Mouse (Mus musculus): ENCODE data around the gene Lamc3. TPM values are rescaled to one million over a fixed set of nuclear protein-coding genes. Genes with fewer than 3 reads are reported as not detected.
"Not testable (repeated sequence)": the region's sequence is repeated elsewhere in the genome, so short reads cannot be mapped to it uniquely, and the experiment has no call there.

Lamc3 gene
- polyA plus RNA-seq, 1 experiment = 19.5 TPM

DNA sequence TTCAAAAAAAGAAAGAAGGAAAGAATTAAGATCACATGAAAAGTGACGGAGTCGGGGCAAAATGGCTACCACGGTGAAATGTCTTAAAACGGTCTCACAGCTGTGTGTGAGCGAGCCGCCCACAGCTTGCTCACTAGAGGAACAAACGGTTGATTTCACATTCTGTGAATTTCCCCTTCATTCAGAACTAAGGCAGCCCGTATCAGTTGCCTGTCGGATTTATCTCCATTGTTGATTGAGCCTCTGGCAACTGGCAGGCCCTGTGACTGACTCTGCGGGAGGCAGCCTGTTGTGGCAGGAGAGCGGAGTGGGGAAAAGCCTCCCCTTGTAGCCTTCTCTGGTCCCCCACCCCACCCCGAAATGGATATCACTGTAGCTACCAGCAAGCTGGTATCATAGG is 10.6 kb upstream of the Lamc3 start:
- DNase-seq (ENCODE audit: low read depth) = no peak

- no peak for DNase-seq (ENCODE audit: low read depth)
Observed at GRCm38 (mm10) chr2:31878610-31879009, 8.5 kb upstream of the Lamc3 start.

- DNase-seq (ENCODE audit: low read depth) = no peak
Observed at GRCm38 (mm10) chr2:31880868-31881267, 6.2 kb upstream of the Lamc3 start.

GRCm38 (mm10) chr2:31883061-31883460 is 4.0 kb upstream of the Lamc3 start:
- DNase-seq (ENCODE audit: low read depth) = no peak

DNA sequence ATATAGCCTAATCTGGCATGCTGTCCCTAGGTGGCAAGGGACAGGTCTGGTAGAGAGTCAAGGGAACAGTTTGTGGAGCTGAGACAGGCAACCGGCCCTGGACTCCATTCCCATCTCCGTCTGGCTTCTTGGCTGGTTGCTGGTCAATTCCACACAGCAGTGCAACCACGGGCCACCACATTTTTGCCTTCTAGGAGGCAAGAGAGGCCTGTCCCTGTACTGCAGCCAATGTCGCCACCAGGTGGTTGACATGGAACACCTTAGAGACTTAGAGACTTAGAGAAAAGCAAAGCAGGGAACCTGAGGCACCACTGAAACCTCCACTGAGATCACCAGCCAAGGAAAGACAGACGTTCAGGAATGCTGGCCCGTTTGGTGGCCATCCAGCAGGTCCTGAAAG is 2.3 kb upstream of the Lamc3 start:
- DNase-seq (ENCODE audit: low read depth) = no peak

DNA sequence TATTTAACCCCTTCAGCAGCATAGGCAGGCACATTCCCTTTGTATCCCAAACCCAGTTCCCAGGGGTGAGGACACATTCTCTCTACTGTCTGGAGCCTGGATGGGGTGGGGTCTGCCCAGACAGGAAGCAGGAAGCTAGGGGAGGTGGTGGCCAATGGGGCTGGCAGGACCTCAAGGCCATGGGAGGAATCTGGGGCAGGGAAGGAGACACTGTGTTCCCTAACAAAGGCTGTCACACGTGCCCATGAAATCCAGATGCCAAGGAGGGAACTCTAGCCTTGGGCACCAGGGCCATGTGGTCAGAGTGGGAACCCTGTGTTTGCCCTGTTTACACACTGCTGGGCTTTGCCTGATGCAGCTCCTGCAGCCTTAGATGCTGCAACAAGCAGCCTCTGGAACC is 1.8 kb downstream of the Lamc3 start:
- DNase-seq (ENCODE audit: low read depth) = no peak

- no peak for DNase-seq (ENCODE audit: low read depth)
Observed at GRCm38 (mm10) chr2:31891219-31891618, 4.1 kb downstream of the Lamc3 start.

DNA sequence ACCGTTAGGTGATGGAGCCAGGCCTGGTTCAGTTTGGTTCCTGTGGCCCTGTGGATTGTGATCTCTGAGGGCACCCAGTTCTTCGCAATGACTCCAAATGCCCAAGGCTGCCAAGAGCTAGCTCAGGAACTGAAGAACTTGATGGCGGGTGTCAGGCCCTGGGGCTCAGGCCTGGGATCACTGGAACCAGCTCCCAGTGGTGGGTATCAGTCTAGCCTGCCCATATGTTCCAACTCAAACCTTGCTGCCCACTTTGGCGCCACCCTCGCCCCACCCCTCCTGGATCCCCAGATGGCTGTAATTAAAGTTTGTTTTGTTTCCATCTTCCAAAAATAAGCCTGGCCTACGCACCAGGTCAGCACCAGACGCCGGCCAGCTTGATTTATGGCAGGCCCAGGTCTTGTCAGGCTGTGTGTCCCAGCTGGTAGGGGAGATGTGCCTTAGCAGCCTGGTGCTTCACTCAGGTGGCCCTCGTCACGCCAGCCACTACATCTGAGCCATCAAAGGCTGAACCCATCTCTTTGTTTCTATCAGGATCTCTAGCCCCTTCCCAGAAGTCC is 6.1 kb downstream of the Lamc3 start:
- DNase-seq (ENCODE audit: low read depth) = no peak

- DNase-seq (ENCODE audit: low read depth) = no peak
Observed at GRCm38 (mm10) chr2:31894221-31894870, 7.3 kb downstream of the Lamc3 start.

- DNase-seq (ENCODE audit: low read depth) = no peak
Observed at GRCm38 (mm10) chr2:31900932-31901331, 13.8 kb downstream of the Lamc3 start.

DNA sequence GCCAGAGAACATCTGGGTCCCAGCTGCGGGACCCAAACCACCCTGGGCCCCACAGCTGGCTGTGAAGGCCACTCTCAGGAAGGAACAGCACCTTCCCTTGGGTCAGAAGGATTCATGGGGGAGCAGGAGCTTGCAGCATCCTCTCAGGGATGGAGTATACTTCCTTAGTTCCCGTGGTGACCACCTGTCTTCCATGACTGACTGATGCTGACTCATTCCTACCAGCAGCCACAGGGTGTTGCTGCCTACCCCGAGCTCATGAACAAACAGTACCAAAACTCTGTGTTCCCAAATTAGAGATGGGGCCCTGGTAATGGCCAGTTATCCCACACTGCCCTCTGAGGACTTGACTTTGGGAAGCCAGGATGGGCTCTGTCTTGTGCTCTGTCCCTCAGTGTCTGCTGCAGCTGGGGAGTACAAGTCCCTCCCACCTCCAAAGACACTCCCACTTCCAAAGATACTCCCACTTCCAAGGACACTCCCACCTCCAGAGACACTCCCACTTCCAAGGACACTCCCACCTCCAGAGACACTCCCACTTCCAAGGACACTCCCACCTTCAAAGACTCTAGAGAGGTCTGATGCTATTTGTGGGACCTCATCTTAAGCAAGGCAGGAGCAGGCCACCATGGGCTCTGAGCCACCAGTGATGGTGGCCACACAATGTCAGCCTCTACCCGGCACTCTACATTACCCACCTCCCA is 14.7 kb downstream of the Lamc3 start:
- no peak for DNase-seq (ENCODE audit: low read depth)

- DNase-seq (ENCODE audit: low read depth) = peak; percentile 34
Observed at GRCm38 (mm10) chr2:31904089-31904488, 17.0 kb downstream of the Lamc3 start.

DNA sequence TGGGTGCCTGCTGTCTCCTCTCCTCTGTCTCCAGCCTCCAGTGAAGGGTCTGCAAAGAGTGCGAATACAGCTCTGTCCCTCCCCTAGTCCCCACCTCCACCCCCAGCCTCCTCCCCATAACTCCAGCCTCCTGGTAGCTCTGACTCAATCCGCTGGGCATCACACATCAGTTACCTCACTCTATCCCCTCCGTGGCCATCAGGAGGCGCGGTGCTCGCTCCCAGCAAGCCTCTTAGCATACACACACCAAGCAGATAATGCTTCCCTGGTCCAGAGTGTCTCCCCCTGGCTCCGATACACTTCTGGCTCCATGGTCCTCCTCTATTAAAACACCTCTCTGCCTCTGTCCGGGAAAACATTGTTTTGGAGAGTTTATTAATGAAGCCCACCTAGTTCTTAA is 17.5 kb downstream of the Lamc3 start:
- DNase-seq (ENCODE audit: low read depth) = no peak

GRCm38 (mm10) chr2:31905682-31906081 is 18.6 kb downstream of the Lamc3 start:
- DNase-seq (ENCODE audit: low read depth) = no peak

GRCm38 (mm10) chr2:31906407-31906806 is 19.3 kb downstream of the Lamc3 start:
- no peak for DNase-seq (ENCODE audit: low read depth)

GRCm38 (mm10) chr2:31912575-31912974 is 25.5 kb downstream of the Lamc3 start:
- no peak for DNase-seq (ENCODE audit: low read depth)

GRCm38 (mm10) chr2:31914213-31914612 is 27.1 kb downstream of the Lamc3 start:
- DNase-seq (ENCODE audit: low read depth) = not testable (repeated sequence)

DNA sequence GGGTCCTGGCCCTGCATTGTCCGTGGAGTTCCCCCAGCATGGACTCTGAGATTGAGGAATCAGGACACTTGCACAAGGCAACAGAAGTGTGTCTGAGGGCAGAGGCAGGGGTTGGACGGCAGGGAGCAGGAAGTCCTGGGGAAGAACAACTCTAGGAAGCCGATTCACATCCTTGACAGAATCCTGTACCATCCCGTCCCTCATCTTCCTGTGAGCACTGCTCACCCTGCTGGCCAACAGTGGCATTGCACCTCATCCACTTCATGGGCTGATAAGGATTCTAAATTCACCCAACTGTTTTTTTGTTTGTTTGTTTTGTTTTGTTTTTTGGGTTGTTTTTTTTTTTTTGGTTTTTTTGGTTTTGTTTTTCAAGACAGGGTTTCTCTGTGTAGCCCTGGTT is 28.0 kb downstream of the Lamc3 start:
- no peak for DNase-seq (ENCODE audit: low read depth)

- no peak for DNase-seq (ENCODE audit: low read depth)
Observed at GRCm38 (mm10) chr2:31917636-31918035, 30.5 kb downstream of the Lamc3 start.

DNA sequence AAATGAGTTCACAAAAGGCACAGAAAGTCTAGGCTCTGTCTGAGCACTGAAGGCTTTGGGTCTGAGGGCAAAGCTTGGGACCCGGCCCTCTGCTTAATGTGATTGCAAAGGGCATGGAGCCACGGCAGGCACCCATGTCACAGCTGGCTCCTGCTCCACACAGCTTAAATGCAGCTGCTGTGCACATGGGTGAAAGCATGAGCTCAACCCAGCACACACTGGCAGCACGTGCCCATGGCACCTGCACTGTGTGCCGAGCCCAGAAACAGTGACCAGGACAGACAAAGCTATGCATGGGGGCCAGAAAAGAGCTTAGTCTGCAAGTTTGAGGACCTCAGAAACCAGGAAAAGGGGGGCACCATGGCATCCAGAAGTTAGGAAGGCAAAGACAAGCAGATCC is 36.6 kb downstream of the Lamc3 start:
- no peak for DNase-seq (ENCODE audit: low read depth)

GRCm38 (mm10) chr2:31924811-31925210 is 37.7 kb downstream of the Lamc3 start:
- peak; percentile 34 for DNase-seq (ENCODE audit: low read depth)

GRCm38 (mm10) chr2:31925936-31926335 is 38.8 kb downstream of the Lamc3 start:
- no peak for DNase-seq (ENCODE audit: low read depth)

DNA sequence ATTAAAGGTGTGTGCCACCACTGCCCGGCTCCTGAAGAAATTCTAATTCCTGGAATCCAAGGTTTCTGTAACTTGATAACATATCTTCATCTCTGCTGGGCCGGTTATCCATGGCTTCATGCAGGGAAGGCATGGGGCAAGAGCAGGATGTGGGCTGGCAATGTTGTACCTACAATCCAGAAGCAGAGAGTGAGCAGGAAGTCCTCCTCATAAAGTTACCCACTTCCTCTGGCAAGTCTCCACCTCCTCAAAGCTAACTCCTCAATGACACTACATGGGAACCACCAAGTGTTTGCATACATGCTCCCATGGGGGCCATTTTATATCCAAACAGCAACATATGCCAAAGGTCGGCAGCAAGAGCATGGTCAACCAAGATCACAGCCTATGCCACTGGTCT is 42.6 kb downstream of the Lamc3 start:
- DNase-seq (ENCODE audit: low read depth) = no peak
